Mouse (Mus musculus): ENCODE results near the gene Nrxn1. TPM values are rescaled to one million over a fixed set of nuclear protein-coding genes. Genes with fewer than 3 reads are reported as not detected.

The Nrxn1 gene
- polyA plus RNA-seq, 1 experiment = not detected

GRCm38 (mm10) chr17:90501023-90501675 lies 591.7 kb downstream of the Nrxn1 start:
- no peak for TF ChIP-seq GATA1 (IDR thresholded peaks at IDR 0.05; ENCODE audit: low read length)

GRCm38 (mm10) chr17:90479531-90480250 lies 613.2 kb downstream of the Nrxn1 start:
- no peak for TF ChIP-seq GATA1 (IDR thresholded peaks at IDR 0.05; ENCODE audit: low read length)

GRCm38 (mm10) chr17:90456748-90457147 lies 636.1 kb downstream of the Nrxn1 start:
- TF ChIP-seq GATA1 (IDR thresholded peaks at IDR 0.05; ENCODE audit: low read length) = no peak

GRCm38 (mm10) chr17:90455904-90456303 lies 637.0 kb downstream of the Nrxn1 start:
- TF ChIP-seq GATA1 (IDR thresholded peaks at IDR 0.05; ENCODE audit: low read length) = no peak

GRCm38 (mm10) chr17:90455409-90455775 lies 637.5 kb downstream of the Nrxn1 start:
- TF ChIP-seq GATA1 (IDR thresholded peaks at IDR 0.05; ENCODE audit: low read length) = no peak

- no peak for TF ChIP-seq GATA1 (IDR thresholded peaks at IDR 0.05; ENCODE audit: low read length)
Measured at GRCm38 (mm10) chr17:90454738-90455408, 638.0 kb downstream of the Nrxn1 start.

GRCm38 (mm10) chr17:90454356-90454737 lies 638.5 kb downstream of the Nrxn1 start:
- no peak for TF ChIP-seq GATA1 (IDR thresholded peaks at IDR 0.05; ENCODE audit: low read length)

GRCm38 (mm10) chr17:90453280-90453679 lies 639.6 kb downstream of the Nrxn1 start:
- no peak for TF ChIP-seq GATA1 (IDR thresholded peaks at IDR 0.05; ENCODE audit: low read length)

- TF ChIP-seq GATA1 (IDR thresholded peaks at IDR 0.05; ENCODE audit: low read length) = no peak
Measured at GRCm38 (mm10) chr17:90452770-90453169, 640.1 kb downstream of the Nrxn1 start.

GRCm38 (mm10) chr17:90451384-90451783 lies 641.5 kb downstream of the Nrxn1 start:
- no peak for TF ChIP-seq GATA1 (IDR thresholded peaks at IDR 0.05; ENCODE audit: low read length)

- TF ChIP-seq GATA1 (IDR thresholded peaks at IDR 0.05; ENCODE audit: low read length) = no peak
Measured at GRCm38 (mm10) chr17:90443067-90443466, 649.8 kb downstream of the Nrxn1 start.

- no peak for TF ChIP-seq GATA1 (IDR thresholded peaks at IDR 0.05; ENCODE audit: low read length)
Measured at GRCm38 (mm10) chr17:90435836-90436235, 657.0 kb downstream of the Nrxn1 start.

- TF ChIP-seq GATA1 (IDR thresholded peaks at IDR 0.05; ENCODE audit: low read length) = no peak
Measured at GRCm38 (mm10) chr17:90435371-90435770, 657.5 kb downstream of the Nrxn1 start.

GRCm38 (mm10) chr17:90430211-90430610 lies 662.7 kb downstream of the Nrxn1 start:
- TF ChIP-seq GATA1 (IDR thresholded peaks at IDR 0.05; ENCODE audit: low read length) = no peak

- no peak for TF ChIP-seq GATA1 (IDR thresholded peaks at IDR 0.05; ENCODE audit: low read length)
Measured at GRCm38 (mm10) chr17:90425974-90426373, 666.9 kb downstream of the Nrxn1 start.

- no peak for TF ChIP-seq GATA1 (IDR thresholded peaks at IDR 0.05; ENCODE audit: low read length)
Measured at GRCm38 (mm10) chr17:90422591-90422990, 670.3 kb downstream of the Nrxn1 start.

GRCm38 (mm10) chr17:90420757-90421156 lies 672.1 kb downstream of the Nrxn1 start:
- no peak for TF ChIP-seq GATA1 (IDR thresholded peaks at IDR 0.05; ENCODE audit: low read length)
